Mouse (Mus musculus): ENCODE results near the gene Aida. TPM values are rescaled to one million over a fixed set of nuclear protein-coding genes. Genes with fewer than 3 reads are reported as not detected.

Aida gene
- polyA plus RNA-seq, 1 experiment from 2014 or later: 56.3 TPM

DNA sequence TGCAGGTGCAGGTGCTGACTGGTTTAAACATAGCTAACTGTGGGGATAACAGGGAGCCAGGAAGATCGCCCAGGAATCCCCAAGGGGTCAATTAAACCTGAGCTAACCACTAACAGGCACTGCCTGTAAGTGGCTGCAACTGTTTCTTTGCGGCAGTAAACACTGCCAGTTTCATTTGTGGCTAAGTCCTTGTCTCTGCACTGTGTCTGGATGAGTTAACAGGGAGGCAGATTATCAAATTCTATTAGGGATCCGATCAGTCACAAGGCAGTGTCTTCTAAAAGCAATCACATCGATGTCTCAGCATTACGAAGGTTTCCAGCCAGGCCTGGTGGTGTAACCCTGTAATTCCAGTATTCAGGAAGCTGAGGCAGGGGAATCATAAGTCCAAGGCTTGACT is 70.0 kb downstream of the Aida start:
- H3K36me3 ChIP-seq: peaks cover 35% of the 10 kb centered on the region
- 79% methylated on average over 5 of the region's 5 CpGs for WGBS
- H3K9ac ChIP-seq (replicated peaks): no peak overlapping the region
- no peak for ATAC-seq (ENCODE audit: low FRiP score)
- no peaks in the 10 kb centered on the region for H3K27me3 ChIP-seq (replicated peaks)
- H3K4me3 ChIP-seq (replicated peaks): no peak overlapping the region
- H3K27ac ChIP-seq (replicated peaks): no peak overlapping the region
- H3K4me1 ChIP-seq: peaks cover 29% of the 10 kb centered on the region
- no peaks in the 10 kb centered on the region for H3K9me3 ChIP-seq (replicated peaks)
- H3K4me2 ChIP-seq: no peak overlapping the region

DNA sequence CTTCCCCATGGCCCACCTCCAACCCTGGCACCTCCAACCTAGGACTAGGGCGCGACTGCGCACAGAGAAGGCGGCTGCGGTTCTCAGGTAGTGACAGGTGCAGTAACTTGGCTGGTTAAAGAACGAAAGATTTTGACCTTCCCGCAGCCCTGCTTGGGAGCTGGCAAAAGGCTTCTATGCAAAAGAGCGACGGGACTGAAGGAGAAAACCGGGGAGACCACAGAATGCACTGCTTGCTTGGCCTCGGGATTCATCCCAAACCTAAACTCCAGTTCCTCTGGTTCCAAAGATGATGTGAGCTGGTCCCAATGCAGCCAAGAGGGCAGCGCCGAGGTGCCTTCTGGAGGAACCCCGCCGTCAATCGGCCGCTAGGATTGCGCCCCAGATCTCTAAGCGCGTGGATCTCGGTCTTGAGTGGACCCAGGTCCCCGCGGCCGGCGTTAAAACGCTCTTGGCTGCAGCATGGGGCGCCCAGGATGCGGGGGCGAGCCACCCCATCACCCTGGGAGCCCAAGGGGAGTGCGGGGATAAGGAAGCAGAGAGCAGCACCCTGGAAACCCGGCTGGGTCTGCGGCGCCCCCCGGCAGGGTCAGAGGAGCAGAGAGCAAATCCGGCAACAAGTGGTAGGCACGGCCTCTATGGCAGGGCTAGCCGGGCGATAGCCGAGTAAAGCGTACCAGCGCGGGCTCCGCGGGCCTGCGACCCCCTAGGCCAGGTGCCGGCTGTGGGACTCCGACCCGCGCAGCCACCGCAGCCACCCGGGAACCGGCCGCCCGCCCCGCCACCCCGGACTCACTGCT is 72.4 kb downstream of the Aida start:
- peak; percentile 65 for ATAC-seq (ENCODE audit: low FRiP score)
- H3K4me3 ChIP-seq (replicated peaks): peak overlapping the region; percentile 84
- under 1% methylated on average over 56 of the region's 56 CpGs for WGBS
- H3K4me2 ChIP-seq: peak overlapping the region; percentile 85
- H3K9ac ChIP-seq (replicated peaks): peak overlapping the region; percentile 66
- peaks cover 20% of the 10 kb centered on the region for H3K36me3 ChIP-seq
- H3K27ac ChIP-seq (replicated peaks): peak overlapping the region; percentile 87
- no peaks in the 10 kb centered on the region for H3K27me3 ChIP-seq (replicated peaks)
- H3K9me3 ChIP-seq (replicated peaks): no peaks in the 10 kb centered on the region
- H3K4me1 ChIP-seq: peaks cover 29% of the 10 kb centered on the region

DNA sequence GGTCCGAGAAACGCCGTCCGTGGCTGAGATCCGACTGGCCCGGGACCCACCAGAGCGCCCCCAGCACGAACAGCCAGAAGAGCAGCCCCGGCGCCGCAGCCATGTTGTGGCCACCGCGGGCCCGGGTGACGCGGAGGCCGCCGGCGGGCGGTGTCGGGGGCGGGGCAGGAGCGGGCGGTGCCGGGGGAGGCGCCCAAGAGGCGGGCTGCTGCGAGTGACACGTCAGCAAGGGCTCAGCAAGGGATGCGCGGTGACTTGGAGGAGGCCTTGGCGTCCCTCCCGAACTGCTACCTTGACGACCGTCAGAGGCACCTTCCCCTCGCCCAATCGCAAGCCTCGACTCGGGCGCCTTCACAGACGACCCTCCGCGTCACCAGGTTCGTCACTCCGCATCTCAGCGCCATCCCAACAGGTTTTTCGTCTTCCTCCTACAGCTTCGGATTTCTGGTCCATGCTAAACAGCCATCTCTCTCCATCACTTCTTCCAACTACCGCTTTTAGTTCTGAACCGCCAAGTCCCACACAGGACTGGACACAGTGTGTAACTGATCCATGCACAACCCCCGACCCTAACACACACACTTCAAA is 73.1 kb downstream of the Aida start, which contains the start of gene Mia3:
TSS of gene Mia3 (minus strand) at position 127 of the 588 bp plus-strand sequence.
- Histone ChIP-seq H3K4me1 (peaks cover 29% of the 10 kb centered on the region), H3K4me2 (peak within 1 kb of the TSS; percentile 85), H3K27me3 (replicated peaks) (no peaks in the 10 kb centered on the region), H3K4me3 (replicated peaks) (peak within 1 kb of the TSS; percentile 84), H3K36me3 (peaks cover 13% of the 10 kb centered on the region), H3K9ac (replicated peaks) (peak within 1 kb of the TSS; percentile 66), H3K27ac (replicated peaks) (peak within 1 kb of the TSS; percentile 87), H3K9me3 (replicated peaks) (no peaks in the 10 kb centered on the region)
- WGBS: 1% methylated on average over 49 of the region's 51 CpGs
- ATAC-seq (ENCODE audit: low FRiP score): peak; percentile 98

DNA sequence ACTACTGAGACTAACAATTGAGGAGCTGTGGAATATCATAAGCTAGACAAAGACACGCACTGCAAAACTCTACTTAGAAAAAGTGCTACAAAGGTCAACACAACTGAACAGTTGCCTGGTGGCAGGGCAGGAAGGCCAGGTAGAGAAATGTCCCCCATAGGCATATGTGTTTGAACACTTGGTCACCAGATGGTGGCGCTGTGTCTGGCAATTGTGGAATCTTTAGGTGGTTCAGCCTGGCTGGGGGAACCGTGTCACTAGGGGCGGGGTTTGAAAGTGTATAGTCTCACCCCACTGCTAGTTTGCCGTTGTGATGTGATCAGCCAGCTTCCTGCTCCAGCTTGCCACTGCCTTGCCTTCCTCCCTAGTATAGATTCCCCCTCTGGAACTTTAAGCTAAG is 78.3 kb downstream of the Aida start:
- Histone ChIP-seq H3K4me2 (no peak overlapping the region), H3K4me1 (peaks cover 6% of the 10 kb centered on the region), H3K36me3 (no peaks in the 10 kb centered on the region), H3K4me3 (replicated peaks) (no peak overlapping the region), H3K27ac (replicated peaks) (no peak overlapping the region), H3K9me3 (replicated peaks) (no peaks in the 10 kb centered on the region), H3K9ac (replicated peaks) (no peak overlapping the region), H3K27me3 (replicated peaks) (0 out of 2 replicates have a peak, but pooled peaks cover 3% of the 10 kb centered on the region)
- no peak for ATAC-seq (ENCODE audit: low FRiP score)
- 82% methylated on average over 5 of the region's 5 CpGs for WGBS

Other genes starting within 250 kb of the Aida start
- 9.1 and 9.5 TPM in 2 replicates for gene Disp1, start 75.1 kb upstream of the Aida start, polyA plus RNA-seq (2015; fragmentation: Nextera tagmentation; extraction: Ambion mirVana)
- gene Brox, start 679 bp downstream of the Aida start, polyA plus RNA-seq (2015; fragmentation: Nextera tagmentation; extraction: Ambion mirVana): 86.4 and 93.6 TPM in 2 replicates
- 101 and 112 TPM in 2 replicates for gene Mia3, start 73.0 kb downstream of the Aida start, polyA plus RNA-seq (2015; fragmentation: Nextera tagmentation; extraction: Ambion mirVana)
- 14.3 and 16.0 TPM in 2 replicates for gene Taf1a, start 92.4 kb downstream of the Aida start, polyA plus RNA-seq (2015; fragmentation: Nextera tagmentation; extraction: Ambion mirVana)
- 0.13 and 0.65 TPM in 2 replicates for gene Hhipl2, start 121.6 kb downstream of the Aida start, polyA plus RNA-seq (2015; fragmentation: Nextera tagmentation; extraction: Ambion mirVana)